Mouse (Mus musculus) CH12.LX (cell line): ENCODE results near the gene Cyfip2.

Experiments used
- CTCF ChIP-seq, 2 experiments: IDR thresholded peaks in 1 of 2; conservative IDR thresholded peaks in 1 of 2; 2 replicates each; pipeline ENCODE4 v1.5.1; 2011 to 2012; ENCODE audit warnings: low read depth in 2 of 2, low read length in 2 of 2, improper control_type of control experiment in 1 of 2, inconsistent platforms in 1 of 2, mild to moderate bottlenecking in 1 of 2, moderate library complexity in 1 of 2
- ELF1 ChIP-seq: IDR thresholded peaks from 2 replicates; pipeline ENCODE4 v1.6.1; 2014; ENCODE audit warnings: low read depth, mild to moderate bottlenecking, inconsistent platforms, low read length, improper control_type of control experiment
- EP300 ChIP-seq: IDR thresholded peaks from 2 replicates; pipeline ENCODE4 v1.6.1; 2011; ENCODE audit warnings: low read length, improper control_type of control experiment
- GABPA ChIP-seq: IDR thresholded peaks from 2 replicates; pipeline ENCODE4 v1.6.1; 2012; ENCODE audit warnings: low read depth, low read length, improper control_type of control experiment, inconsistent platforms; ENCODE audit not compliant: insufficient replicate concordance
- HCFC1 ChIP-seq: IDR thresholded peaks from 2 replicates; pipeline ENCODE4 v1.6.1; 2012; ENCODE audit warnings: low read depth, mild to moderate bottlenecking, inconsistent platforms, low read length, improper control_type of control experiment
- KAT2A ChIP-seq: IDR thresholded peaks from 2 replicates; pipeline ENCODE4 v1.6.1; 2012; ENCODE audit warnings: low read length, improper control_type of control experiment, inconsistent platforms; ENCODE audit not compliant: insufficient replicate concordance
- NRF1 ChIP-seq: IDR thresholded peaks from 2 replicates; pipeline ENCODE4 v1.6.1; 2014; ENCODE audit warnings: low read depth, mild to moderate bottlenecking, inconsistent platforms, low read length, improper control_type of control experiment, moderate library complexity
- POLR2A ChIP-seq: IDR thresholded peaks from 2 replicates; pipeline ENCODE4 v1.6.1; 2011; ENCODE audit warnings: low read depth, mild to moderate bottlenecking, improper control_type of control experiment, low read length
- SMC3 ChIP-seq: IDR thresholded peaks from 2 replicates; pipeline ENCODE4 v1.6.1; 2011; ENCODE audit warnings: low read depth, low read length, improper control_type of control experiment

DNA sequence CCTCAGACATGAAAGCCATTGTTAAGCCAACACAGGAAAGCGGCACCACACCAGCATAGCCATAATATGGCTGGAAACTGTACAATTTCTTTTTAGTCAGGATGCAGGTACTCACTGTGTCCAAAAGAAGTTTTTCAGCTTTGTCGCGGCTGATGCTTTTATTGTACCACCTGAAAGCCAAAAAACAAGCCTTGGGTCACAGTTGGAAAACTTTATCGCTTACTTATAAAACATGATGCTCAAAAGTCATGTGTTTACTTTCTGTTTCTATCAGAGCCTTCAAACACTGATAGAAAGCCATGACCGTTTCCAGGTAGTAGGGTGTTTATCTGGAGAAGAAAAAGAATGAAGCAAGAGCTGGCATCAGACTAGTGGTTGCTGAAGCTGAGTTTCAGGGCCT, 35.1 kb upstream of the Cyfip2 start:
- no peak for TF ChIP-seq ELF1
- TF ChIP-seq EP300: no peak
- TF ChIP-seq SMC3: no peak
- no peak for TF ChIP-seq CTCF (conservative IDR thresholded peaks at IDR 0.05 in 1 of 2, IDR thresholded peaks at IDR 0.05 in 1 of 2; ENCODE audit: low read depth in 2 of 2, low read length in 2 of 2)
- TF ChIP-seq NRF1: no peak
- TF ChIP-seq HCFC1: no peak
- no peak for TF ChIP-seq POLR2A
- TF ChIP-seq KAT2A: no peak
- no peak for TF ChIP-seq GABPA
